Comparison of ENCODE assay signal across 15 mouse cellular contexts in genomic region chrX:67061216-67061615, GRCm38 (mm10).
DNase-seq lines count a peak whose midpoint lies in the region; ATAC-seq and TF ChIP-seq lines count a peak whose summit lies in the region.
"Had no signal": no experiment of that assay in that cellular context is flagged by ENCODE, and none has a peak within 500 bp of the region (broad histone marks: within the 10 kb centered on the region; RNA-seq: fewer than 3 reads in every experiment).

No protein-coding gene starts in this region.

- no peaks in the 10 kb centered on the region for H3K27me3 ChIP-seq in midbrain, postnatal 0 days (ENCODE audit: insufficient read depth, low read length)
- H3K27me3 ChIP-seq in midbrain, embryonic 15.5 days (replicated peaks): no peaks in the 10 kb centered on the region
- H3K27me3 ChIP-seq in forebrain, embryonic 15.5 days: no peaks in the 10 kb centered on the region
- H3K27me3 ChIP-seq: CH12.LX; kidney, embryonic 15.5 days; liver, embryonic 13.5 days had no signal

- DNase-seq in midbrain, postnatal 0 days (ENCODE audit: low spot score): peak; percentile 59
- DNase-seq in cerebellum, adult 8-10 months: peak; percentile 68
- peak; percentile 20 to 41 for DNase-seq in layer of hippocampus, adult 2 months (ENCODE audit: low spot score in 2 of 2)
- peak; percentile 3 for DNase-seq in right cerebral cortex, postnatal 25 days
- no peak for DNase-seq in kidney, postnatal 10 days
- no peak for DNase-seq in spleen, adult 12 weeks (ENCODE audit: low spot score)
- DNase-seq: gastrocnemius, postnatal 14 days; liver, embryonic 13.5 days; lung, postnatal 14 days had no signal

- no peak overlapping the region for H3K4me3 ChIP-seq in midbrain, postnatal 0 days (ENCODE audit: low read depth, low read length)
- no peak overlapping the region for H3K4me3 ChIP-seq in midbrain, embryonic 15.5 days
- H3K4me3 ChIP-seq in layer of hippocampus, adult 2 months: no peak overlapping the region
- H3K4me3 ChIP-seq in forebrain, embryonic 15.5 days: no peak overlapping the region
- H3K4me3 ChIP-seq: kidney, embryonic 15.5 days; limb, embryonic 10.5 days; liver, embryonic 13.5 days; myocyte had no signal

- no peak overlapping the region for H3K9ac ChIP-seq in midbrain, postnatal 0 days (replicated peaks; ENCODE audit: low read length, poor library complexity, severe bottlenecking)
- H3K9ac ChIP-seq in midbrain, embryonic 15.5 days: no peak overlapping the region
- no peak overlapping the region for H3K9ac ChIP-seq in forebrain, embryonic 15.5 days (replicated peaks)
- H3K9ac ChIP-seq: kidney, embryonic 15.5 days; liver, embryonic 13.5 days had no signal

- H3K27ac ChIP-seq in midbrain, postnatal 0 days (ENCODE audit: low read depth, low read length): no peak overlapping the region
- H3K27ac ChIP-seq in midbrain, embryonic 15.5 days: no peak overlapping the region
- H3K27ac ChIP-seq in layer of hippocampus, adult 2 months: peak overlapping the region; percentile 46; the same call in 1 of the 2 replicates
- H3K27ac ChIP-seq in forebrain, embryonic 15.5 days (replicated peaks): no peak overlapping the region
- H3K27ac ChIP-seq: kidney, embryonic 15.5 days; limb, embryonic 10.5 days; liver, embryonic 13.5 days had no signal

- no peaks in the 10 kb centered on the region for H3K9me3 ChIP-seq in midbrain, postnatal 0 days (ENCODE audit: low read length)
- no peaks in the 10 kb centered on the region for H3K9me3 ChIP-seq in midbrain, embryonic 15.5 days
- H3K9me3 ChIP-seq in forebrain, embryonic 15.5 days: no peaks in the 10 kb centered on the region
- H3K9me3 ChIP-seq: kidney, embryonic 15.5 days; limb, embryonic 10.5 days; liver, embryonic 13.5 days had no signal

- WGBS in midbrain, postnatal 0 days: 87% methylated on average over 4 of the region's 4 CpGs
- 72% methylated on average over 4 of the region's 4 CpGs for WGBS in midbrain, embryonic 15.5 days
- WGBS in forebrain, embryonic 15.5 days: 86% methylated on average over 4 of the region's 4 CpGs

- TF ChIP-seq CTCF in midbrain, postnatal 0 days (IDR thresholded peaks at IDR 0.05): no peak
- no peak for TF ChIP-seq CTCF in layer of hippocampus, adult 2 months (conservative IDR thresholded peaks at IDR 0.05)

- ATAC-seq in midbrain, postnatal 0 days (ENCODE audit: low FRiP score): no peak
- ATAC-seq in midbrain, embryonic 15.5 days (replicated peaks): no peak
- no peak for ATAC-seq in forebrain, embryonic 15.5 days (replicated peaks)

- no peak overlapping the region for H3K4me2 ChIP-seq in midbrain, postnatal 0 days (ENCODE audit: low read depth, low read length, poor library complexity, severe bottlenecking)
- H3K4me2 ChIP-seq in midbrain, embryonic 15.5 days: no peak overlapping the region
- no peak overlapping the region for H3K4me2 ChIP-seq in forebrain, embryonic 15.5 days (replicated peaks)
- H3K4me2 ChIP-seq: kidney, embryonic 15.5 days; liver, embryonic 13.5 days had no signal

- no peaks in the 10 kb centered on the region for H3K4me1 ChIP-seq in midbrain, postnatal 0 days (ENCODE audit: insufficient read depth, low read length)
- H3K4me1 ChIP-seq in midbrain, embryonic 15.5 days: no peaks in the 10 kb centered on the region
- no peaks in the 10 kb centered on the region for H3K4me1 ChIP-seq in forebrain, embryonic 15.5 days
- H3K4me1 ChIP-seq: kidney, embryonic 15.5 days; limb, embryonic 10.5 days; liver, embryonic 13.5 days had no signal

- no peaks in the 10 kb centered on the region for H3K36me3 ChIP-seq in midbrain, postnatal 0 days (ENCODE audit: insufficient read depth, low read length)
- no peaks in the 10 kb centered on the region for H3K36me3 ChIP-seq in midbrain, embryonic 15.5 days (replicated peaks)
- H3K36me3 ChIP-seq in forebrain, embryonic 15.5 days: no peaks in the 10 kb centered on the region
- H3K36me3 ChIP-seq: kidney, embryonic 15.5 days; limb, embryonic 10.5 days; liver, embryonic 13.5 days had no signal

Comparison
In these comparisons a context has a peak if more than half of its experiments do, and no peak if none do; other contexts are left out.
1. DNase-seq: peak in midbrain, postnatal 0 days (single experiment), cerebellum, adult 8-10 months (single experiment), layer of hippocampus, adult 2 months (2 of 2) and right cerebral cortex, postnatal 25 days (single experiment); none in kidney, postnatal 10 days (single experiment) and spleen, adult 12 weeks (single experiment).